Comparison of ENCODE assay signal across 9 mouse cellular contexts in genomic region chr11:121475699-121476415, GRCm38 (mm10). TPM values are rescaled to one million over a fixed set of nuclear protein-coding genes. Genes with fewer than 3 reads are reported as not detected.
A peak's percentile ranks its signal among the peaks of the same experiment; 100 is the strongest.
DNase-seq lines count a peak whose midpoint lies in the region; ATAC-seq and TF ChIP-seq lines count a peak whose summit lies in the region.
"Had no signal": no experiment of that assay in that cellular context is flagged by ENCODE, and none has a peak within 500 bp of the region (broad histone marks: within the 10 kb centered on the region; RNA-seq: fewer than 3 reads in every experiment).

No protein-coding gene starts in this region.

- DNase-seq in CD4-positive, CD25-positive, alpha-beta regulatory T cell, adult 2 months (ENCODE audit: low read depth, low spot score): peak; percentile 86
- peak; percentile 74 for DNase-seq in ZHBTc4 (ENCODE audit: low read depth, low spot score)
- DNase-seq in gastrocnemius, postnatal 36 days: peak; percentile 55 to 64
- DNase-seq in kidney, postnatal 4 days: peak; percentile 86 to 89
- DNase-seq in lung, adult 2 months: peak; percentile 58
- DNase-seq in right cerebral cortex, adult 18-20 months: peak; percentile 66
- peak; percentile 74 for DNase-seq in urinary bladder, postnatal 25 days (ENCODE audit: low spot score)

- no peak for TF ChIP-seq POLR2A in lung, adult 2 months (IDR thresholded peaks at IDR 0.05; ENCODE audit: borderline replicate concordance, extremely low read depth, low read depth, low read length)

- ATAC-seq in common myeloid progenitor, adult 5-6 weeks (replicated peaks; ENCODE audit: low read depth, poor library complexity, severe bottlenecking): peak; percentile 78

- 29% methylated on average over 9 of the region's 9 CpGs for WGBS in lung, adult 2 months

- no peaks in the 10 kb centered on the region for H3K4me1 ChIP-seq in lung, adult 2 months (ENCODE audit: control insufficient read depth, insufficient read depth, low read length)

- H3K4me3 ChIP-seq in lung, adult 2 months (replicated peaks; ENCODE audit: extremely low read depth, low read depth, low read length): no peak overlapping the region
- H3K4me3 ChIP-seq: limb, embryonic 15.5 days had no signal

- intact Hi-C loops in gastrocnemius, postnatal 36 days (cut with DNase I): loop anchor here (1.0 kb wide), 1 partner anchor 332 kb away; no protein-coding TSS in a partner anchor

- TF ChIP-seq CTCF in lung, adult 2 months (IDR thresholded peaks at IDR 0.05; ENCODE audit: insufficient read depth, low read length): peak; percentile 94

RNA-seq across cellular contexts. Expression of gene Tbcd, which starts 24.1 kb away (rescaled TPM):
- total RNA-seq in common myeloid progenitor, adult 5-6 weeks (2017): 46.9 and 57.8 TPM in 2 replicates
- 10 to 100 TPM; 12.5 to 12.7 TPM for total RNA-seq in gastrocnemius, postnatal 36 days (2021)
- polyA plus RNA-seq in lung, adult 2 months (2012; rRNA removed): 39.0 and 51.3 TPM in 2 replicates

RNA-seq across cellular contexts. Expression of gene Fn3k, which starts 41.1 kb away (rescaled TPM):
- 0.44 and 0.46 TPM in 2 replicates for total RNA-seq in common myeloid progenitor, adult 5-6 weeks (2017)
- total RNA-seq in gastrocnemius, postnatal 36 days (2021): 10 to 100 TPM; 14.4 to 17.6 TPM
- polyA plus RNA-seq in lung, adult 2 months (2012; rRNA removed): 1.7 and 3.3 TPM in 2 replicates

RNA-seq across cellular contexts. Expression of gene Zfp750, which starts 43.3 kb away (rescaled TPM):
- not detected in 2 replicates for total RNA-seq in common myeloid progenitor, adult 5-6 weeks (2017)
- total RNA-seq in gastrocnemius, postnatal 36 days (2021): under 1 TPM; 0.20 to 0.35 TPM
- polyA plus RNA-seq in lung, adult 2 months (2012; rRNA removed): 1.3 and 5.6 TPM in 2 replicates

RNA-seq across cellular contexts. Expression of gene Fn3krp, which starts 54.7 kb away (rescaled TPM):
- total RNA-seq in common myeloid progenitor, adult 5-6 weeks (2017): 19.6 and 26.3 TPM in 2 replicates
- total RNA-seq in gastrocnemius, postnatal 36 days (2021): 1 to 10 TPM; 3.2 to 3.6 TPM
- 6.1 and 9.0 TPM in 2 replicates for polyA plus RNA-seq in lung, adult 2 months (2012; rRNA removed)

Comparison
In these comparisons a context has a peak if more than half of its experiments do, and no peak if none do; other contexts are left out.
1. RNA of gene Fn3k, which starts 41.1 kb away (total RNA-seq): 14.4 to 17.6 TPM in gastrocnemius, postnatal 36 days; 0.44 to 0.46 TPM in common myeloid progenitor, adult 5-6 weeks; every median in the first group is over 10 times any median in the second.
2. Peak in every context shown above with its lines, with median percentiles within 50 percentile points of each other: DNase-seq.